Mouse (Mus musculus) adrenal gland, adult 8-10 months (tissue): Measurements from ENCODE around the gene Ep400. TPM values are rescaled to one million over a fixed set of nuclear protein-coding genes. Genes with fewer than 3 reads are reported as not detected.
A peak's percentile ranks its signal among the peaks of the same experiment; 100 is the strongest.

Experiments used
- DNase-seq: peaks from one replicate; pipeline ENCODE4 v3.0.0; 2022
- microRNA-seq, 2 experiments: library from miRNA; unstranded; fragments of <30 nt; microRNA quantifications; one replicate each; pipeline ENCODE4 v1.2.0; 2022
- total RNA-seq, 4 experiments: library from RNA; stranded (reverse); gene quantifications; 2 replicates each; pipeline ENCODE4 v1.2.4; 2022

Ep400 gene
- total RNA-seq, 4 experiments from 2014 or later, result 82.2 to 134 (median 91.6) TPM

DNA sequence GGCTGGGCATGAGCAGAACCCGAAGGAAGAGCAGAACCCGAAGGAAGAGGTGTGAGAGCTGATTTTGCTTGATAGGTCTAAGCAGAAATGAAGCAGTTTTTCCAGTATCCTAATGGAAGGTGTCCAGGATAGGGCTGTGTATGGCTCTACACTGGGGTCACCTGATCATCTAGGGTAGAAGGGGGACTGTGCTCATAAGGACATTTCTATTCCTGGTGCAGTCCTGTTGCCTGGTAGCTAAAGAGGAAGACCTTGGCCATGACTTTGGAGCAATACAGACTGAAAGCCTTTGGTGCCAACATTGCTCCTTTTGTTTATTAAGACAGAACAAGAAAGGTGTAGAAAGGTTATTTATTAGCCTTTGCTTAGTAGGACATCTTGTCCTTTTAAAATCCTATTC is 106.5 kb downstream of the Ep400 start:
- DNase-seq, result no peak

DNA sequence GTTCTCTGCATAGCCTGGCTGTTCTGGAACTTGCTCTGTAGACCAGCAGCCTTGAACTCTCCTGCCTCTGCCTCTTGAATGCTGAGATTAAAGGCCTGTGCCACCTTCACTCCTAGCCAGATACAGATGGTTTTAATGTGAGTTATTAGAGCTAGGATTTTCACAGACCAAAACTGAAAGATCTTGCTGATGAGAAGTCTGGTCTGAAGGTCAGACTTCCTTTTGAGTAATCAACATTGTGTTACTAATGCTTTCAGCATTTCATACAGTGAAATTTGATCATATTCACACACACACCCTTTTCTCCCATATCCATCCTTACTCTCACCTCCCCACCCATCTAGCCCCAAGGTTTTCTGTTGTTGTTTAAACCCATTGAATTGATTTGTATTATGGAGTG is 110.8 kb downstream of the Ep400 start:
- no peak for DNase-seq

GRCm38 (mm10) chr5:110653686-110654085 is 116.8 kb downstream of the Ep400 start:
- DNase-seq, result no peak

- peak; percentile 88 for DNase-seq
Observed at GRCm38 (mm10) chr5:110652719-110653648, 117.5 kb downstream of the Ep400 start, which contains the start of the genes Noc4l and Ddx51. Gene Noc4l, minus strand, starts transcription at chr5:110653417. Gene Ddx51, plus strand, starts transcription at chr5:110653451.

GRCm38 (mm10) chr5:110646377-110646776 is 124.1 kb downstream of the Ep400 start:
- DNase-seq, result no peak

- peak; percentile 39 for DNase-seq
Observed at GRCm38 (mm10) chr5:110639459-110639858, 131.1 kb downstream of the Ep400 start.

- no peak for DNase-seq
Observed at GRCm38 (mm10) chr5:110638306-110639074, 132.0 kb downstream of the Ep400 start.

- no peak for DNase-seq
Observed at GRCm38 (mm10) chr5:110635951-110636707, 134.4 kb downstream of the Ep400 start.

- peak; percentile 75 for DNase-seq
Observed at GRCm38 (mm10) chr5:110629525-110630120, 140.9 kb downstream of the Ep400 start.

DNA sequence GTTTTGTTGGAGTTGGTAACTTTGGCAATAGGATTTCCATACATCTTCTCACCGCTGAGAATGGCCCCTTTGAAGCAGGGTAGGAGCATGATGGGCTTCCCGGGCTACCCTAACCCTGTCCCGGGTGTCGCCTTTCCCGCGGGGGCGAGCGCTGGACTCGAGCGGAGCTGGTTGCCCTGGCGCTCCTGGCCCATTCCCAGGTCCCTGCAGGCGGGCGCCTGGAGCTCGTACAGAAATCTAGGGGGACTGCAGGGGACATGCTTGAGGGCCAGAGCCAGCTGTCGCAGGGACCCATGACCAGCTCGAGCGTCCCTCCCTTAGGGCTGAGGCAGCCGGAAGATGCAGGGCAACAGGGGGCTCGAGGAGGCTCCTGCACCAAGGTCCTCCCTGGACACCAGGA is 142.4 kb downstream of the Ep400 start:
- no peak for DNase-seq

DNA sequence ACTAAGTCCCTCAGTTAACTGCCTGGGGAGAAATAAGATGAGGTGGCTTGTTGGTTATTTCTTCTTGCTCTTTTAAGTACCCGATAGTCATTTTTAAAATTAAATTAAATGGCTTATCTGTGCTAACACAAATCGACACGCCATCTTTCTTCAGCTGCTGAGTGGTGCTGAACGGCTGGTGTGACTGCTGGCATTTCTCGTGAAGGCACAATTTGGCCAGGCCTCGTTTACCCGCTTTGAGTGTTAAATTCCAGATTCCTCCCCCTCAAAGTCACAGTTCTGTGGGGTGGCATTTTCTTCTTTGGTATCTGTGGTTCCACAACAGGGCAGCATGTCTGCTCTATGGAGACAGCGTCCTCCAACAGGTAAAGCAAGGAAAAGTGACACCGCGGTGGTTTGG is 143.2 kb downstream of the Ep400 start:
- DNase-seq, result no peak

GRCm38 (mm10) chr5:110624319-110624718 is 146.2 kb downstream of the Ep400 start:
- DNase-seq, result no peak

- no peak for DNase-seq
Observed at GRCm38 (mm10) chr5:110619226-110619625, 151.3 kb downstream of the Ep400 start.

Small RNA genes lying within 50 kb of the gene (microRNA-seq; reads per million reads assigned to microRNA genes)
- 0.35 to 0.84 reads per million in 2 experiments for gene Mir7026

Other genes with a start within 250 kb of the Ep400 start
- gene Galnt9, start 226.4 kb downstream of the Ep400 start, total RNA-seq, result under 1 TPM; 0.14 to 0.17 (median 0.16) TPM
- 10 to 100 TPM; 16.0 to 22.6 (median 19.0) TPM for gene Noc4l, start 117.3 kb downstream of the Ep400 start, total RNA-seq
- gene Ddx51, start 117.3 kb downstream of the Ep400 start, total RNA-seq, result 10 to 100 TPM; 24.3 to 30.8 (median 26.9) TPM
- 10 to 100 TPM; 46.4 to 55.9 (median 51.5) TPM for gene Pus1, start 9.9 kb upstream of the Ep400 start, total RNA-seq
- gene Ulk1, start 39.4 kb upstream of the Ep400 start, total RNA-seq, result 10 to 100 TPM; 43.6 to 64.1 (median 57.3) TPM
- 10 to 100 TPM; 12.5 to 22.0 (median 17.0) TPM for gene Hscb, start 69.1 kb upstream of the Ep400 start, total RNA-seq
- 1 to 10 TPM; 4.2 to 5.6 (median 4.7) TPM for gene Chek2, start 69.3 kb upstream of the Ep400 start, total RNA-seq
- gene Ttc28, start 109.1 kb upstream of the Ep400 start, total RNA-seq, result 10 to 100 TPM; 21.2 to 36.3 (median 29.8) TPM